Mouse (Mus musculus) intestine, embryonic 14.5 days (tissue): ENCODE measurements at regions not wholly inside any gene's neighbourhood (a gene's known extent, or its start where the extent isn't known, plus 50 kb on each side); places are given as distances from the start of the nearest gene placed in this dataset.

Experiments used
- ATAC-seq: fragments of 200-750 bp; cut with Nextera tagmentation; replicated peaks from 2 replicates; pipeline ENCODE4 v1.8.0; 2017; ENCODE audit warnings: low read depth, moderate number of reproducible peaks, moderate TSS enrichment, moderate library complexity; ENCODE audit not compliant: low FRiP score, low TSS enrichment
- DNase-seq: peaks from one replicate; pipeline ENCODE4 v3.0.0-alpha.2; 2018; ENCODE audit warnings: low spot score
- H3K27ac ChIP-seq: fragments of 300-500 bp; sonication (generic); 2 replicates; pipeline ENCODE4 v1.5.1; 2014; ENCODE audit warnings: low read depth, mild to moderate bottlenecking, control low read depth
- H3K27me3 ChIP-seq: fragments of 300-500 bp; sonication (generic); replicated peaks from 2 replicates; pipeline ENCODE4 v1.6.1; 2014; ENCODE audit warnings: low read length, control low read depth; ENCODE audit not compliant: control insufficient read depth, insufficient read depth
- H3K36me3 ChIP-seq: fragments of 300-500 bp; sonication (generic); 2 replicates; pipeline ENCODE4 v1.6.1; 2014; ENCODE audit warnings: low read length, control low read depth; ENCODE audit not compliant: control insufficient read depth, insufficient read depth
- H3K4me1 ChIP-seq: fragments of 300-500 bp; sonication (generic); replicated peaks from 2 replicates; pipeline ENCODE4 v1.6.1; 2014; ENCODE audit warnings: low read length, control low read depth, mixed read lengths; ENCODE audit not compliant: control insufficient read depth, insufficient read depth
- H3K4me2 ChIP-seq: fragments of 300-500 bp; sonication (generic); 2 replicates; pipeline ENCODE4 v1.6.1; 2014; ENCODE audit warnings: low read length
- H3K4me3 ChIP-seq: fragments of 300-500 bp; sonication (generic); 2 replicates; pipeline ENCODE4 v1.5.1; 2014; ENCODE audit warnings: low read depth, low read length, control low read depth, mixed read lengths
- H3K9ac ChIP-seq: fragments of 300-500 bp; sonication (generic); 2 replicates; pipeline ENCODE4 v1.6.1; 2014; ENCODE audit warnings: mild to moderate bottlenecking, low read length
- H3K9me3 ChIP-seq: fragments of 300-500 bp; sonication (generic); 2 replicates; pipeline ENCODE4 v1.6.1; 2016; ENCODE audit warnings: low read length, control low read depth; ENCODE audit not compliant: control insufficient read depth
- WGBS: fragments of 180-500 bp; shearing (Covaris S2); extraction: QIAGEN DNeasy Blood & Tissue Kit; methylation state at CpG from one replicate; pipeline ENCODE4 v1.1.7; 2014; 5-methylcytosine and 5-hydroxymethylcytosine counted together

- 96% methylated on average over 1 of the region's 1 CpGs for WGBS
- no peak overlapping the region for H3K27ac ChIP-seq
- H3K27me3 ChIP-seq: no peaks in the 10 kb centered on the region
- H3K9me3 ChIP-seq: no peaks in the 10 kb centered on the region
- H3K36me3 ChIP-seq: no peaks in the 10 kb centered on the region
- DNase-seq (no peak), ATAC-seq (no peak)
- H3K4me3 ChIP-seq: no peak overlapping the region
- H3K4me1 ChIP-seq: peaks cover 7% of the 10 kb centered on the region
- H3K9ac ChIP-seq: no peak overlapping the region
- H3K4me2 ChIP-seq: no peak overlapping the region
Measured at GRCm38 (mm10) chr2:19068161-19068560, 70.0 kb downstream of the 4930426L09Rik start.

GRCm38 (mm10) chr2:19083816-19084215, 85.7 kb downstream of the 4930426L09Rik start:
- H3K9me3 ChIP-seq: no peaks in the 10 kb centered on the region
- no peak overlapping the region for H3K4me3 ChIP-seq
- no peaks in the 10 kb centered on the region for H3K36me3 ChIP-seq
- DNase-seq (no peak), ATAC-seq (no peak)
- no peak overlapping the region for H3K27ac ChIP-seq
- 68% methylated on average over 3 of the region's 3 CpGs for WGBS
- H3K4me1 ChIP-seq: no peaks in the 10 kb centered on the region
- H3K4me2 ChIP-seq: no peak overlapping the region
- H3K9ac ChIP-seq: no peak overlapping the region
- no peaks in the 10 kb centered on the region for H3K27me3 ChIP-seq

- no peaks in the 10 kb centered on the region for H3K9me3 ChIP-seq
- no peak overlapping the region for H3K9ac ChIP-seq
- no peak overlapping the region for H3K4me2 ChIP-seq
- WGBS: 81% methylated on average over 4 of the region's 4 CpGs
- H3K27me3 ChIP-seq: no peaks in the 10 kb centered on the region
- no peak overlapping the region for H3K27ac ChIP-seq
- H3K36me3 ChIP-seq: no peaks in the 10 kb centered on the region
- H3K4me3 ChIP-seq: no peak overlapping the region
- no peak for ATAC-seq
- DNase-seq: no peak
- H3K4me1 ChIP-seq: no peaks in the 10 kb centered on the region
Measured at GRCm38 (mm10) chr2:19085105-19085504, 87.0 kb downstream of the 4930426L09Rik start.

- Histone ChIP-seq H3K9ac (no peak overlapping the region), H3K27me3 (no peaks in the 10 kb centered on the region), H3K9me3 (no peaks in the 10 kb centered on the region), H3K4me1 (no peaks in the 10 kb centered on the region), H3K36me3 (no peaks in the 10 kb centered on the region), H3K4me3 (no peak overlapping the region), H3K27ac (no peak overlapping the region), H3K4me2 (no peak overlapping the region)
- no peak for DNase-seq
- ATAC-seq: no peak
- WGBS: 59% methylated on average over 2 of the region's 2 CpGs
Measured at GRCm38 (mm10) chr2:19086167-19086566, 88.0 kb downstream of the 4930426L09Rik start.

- Histone ChIP-seq H3K36me3 (no peaks in the 10 kb centered on the region), H3K4me1 (no peaks in the 10 kb centered on the region), H3K4me3 (no peak overlapping the region), H3K9me3 (no peaks in the 10 kb centered on the region), H3K9ac (no peak overlapping the region), H3K27ac (no peak overlapping the region), H3K4me2 (no peak overlapping the region), H3K27me3 (no peaks in the 10 kb centered on the region)
- WGBS: 76% methylated on average over 6 of the region's 6 CpGs
- no peak for DNase-seq
- no peak for ATAC-seq
Measured at GRCm38 (mm10) chr2:19086621-19087020, 88.5 kb downstream of the 4930426L09Rik start.

- DNase-seq: no peak
- no peaks in the 10 kb centered on the region for H3K27me3 ChIP-seq
- peaks cover 11% of the 10 kb centered on the region; the same call in 1 of the 2 replicates for H3K4me1 ChIP-seq
- no peak overlapping the region for H3K4me2 ChIP-seq
- H3K27ac ChIP-seq: no peak overlapping the region
- WGBS: 68% methylated on average over 2 of the region's 2 CpGs
- no peaks in the 10 kb centered on the region for H3K36me3 ChIP-seq
- no peak for ATAC-seq
- no peaks in the 10 kb centered on the region for H3K9me3 ChIP-seq
- no peak overlapping the region for H3K4me3 ChIP-seq
- no peak overlapping the region for H3K9ac ChIP-seq
Measured at GRCm38 (mm10) chr2:19099384-19099783, 99.7 kb upstream of the Armc3 start.

GRCm38 (mm10) chr2:19108753-19109152, 90.3 kb upstream of the Armc3 start:
- Histone ChIP-seq H3K36me3 (no peaks in the 10 kb centered on the region), H3K9ac (no peak overlapping the region), H3K27me3 (no peaks in the 10 kb centered on the region), H3K4me1 (no peaks in the 10 kb centered on the region), H3K9me3 (no peaks in the 10 kb centered on the region), H3K4me2 (no peak overlapping the region), H3K4me3 (no peak overlapping the region), H3K27ac (no peak overlapping the region)
- DNase-seq (no peak), ATAC-seq (no peak)

GRCm38 (mm10) chr2:19119871-19120270, 79.2 kb upstream of the Armc3 start:
- no peaks in the 10 kb centered on the region for H3K9me3 ChIP-seq

GRCm38 (mm10) chr2:19132864-19133263, 66.2 kb upstream of the Armc3 start:
- Histone ChIP-seq H3K4me3 (no peak overlapping the region), H3K4me1 (no peaks in the 10 kb centered on the region), H3K9me3 (no peaks in the 10 kb centered on the region), H3K36me3 (no peaks in the 10 kb centered on the region), H3K27me3 (no peaks in the 10 kb centered on the region), H3K9ac (no peak overlapping the region), H3K27ac (no peak overlapping the region), H3K4me2 (no peak overlapping the region)
- ATAC-seq: no peak
- DNase-seq: no peak
- 81% methylated on average over 6 of the region's 6 CpGs for WGBS

More at GRCm38 (mm10) chr2:19119871-19120270, 79.2 kb upstream of the Armc3 start:
- H3K4me1 ChIP-seq: no peaks in the 10 kb centered on the region
- no peaks in the 10 kb centered on the region for H3K27me3 ChIP-seq
- no peak overlapping the region for H3K9ac ChIP-seq
- H3K4me3 ChIP-seq: no peak overlapping the region
- WGBS: 95% methylated on average over 1 of the region's 1 CpGs
- H3K36me3 ChIP-seq: no peaks in the 10 kb centered on the region
- ATAC-seq (no peak), DNase-seq (no peak)
- H3K27ac ChIP-seq: no peak overlapping the region
- no peak overlapping the region for H3K4me2 ChIP-seq
